Mouse (Mus musculus): Measurements from ENCODE around the gene Gm10135.

GRCm38 (mm10) chr5:72916048-72916447, 58.5 kb downstream of the Gm10135 start:
- no peak for TF ChIP-seq POLR2A (IDR thresholded peaks at IDR 0.05; ENCODE audit: low read depth, low read length)
- no peak for TF ChIP-seq CTCF (IDR thresholded peaks at IDR 0.05; ENCODE audit: borderline replicate concordance, insufficient read depth, low read length)

Measured in embryonic fibroblast, embryonic 13.5 days (primary cell).